Mouse (Mus musculus): ENCODE measurements around the gene Glb1.

DNA sequence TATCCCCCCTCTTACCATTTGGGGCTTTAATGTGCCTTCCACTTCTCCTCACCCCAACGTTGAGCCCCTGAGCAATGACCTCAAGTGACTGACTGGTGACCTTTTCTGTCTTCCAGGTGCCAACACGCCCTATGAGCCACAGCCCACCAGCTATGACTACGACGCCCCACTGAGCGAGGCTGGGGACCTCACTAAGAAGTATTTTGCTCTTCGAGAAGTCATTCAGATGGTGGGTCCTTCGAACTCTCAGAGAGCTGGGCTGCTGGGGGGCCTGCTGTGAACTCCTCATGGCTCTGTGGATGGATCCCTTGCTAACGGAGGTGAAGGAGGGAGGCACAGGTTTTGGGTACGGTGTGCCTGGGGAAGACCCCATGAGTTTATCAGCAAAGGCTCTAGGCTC is 42.0 kb downstream of the Glb1 start:
- no peak for TF ChIP-seq POLR2A (IDR thresholded peaks at IDR 0.05; ENCODE audit: insufficient read depth, low read depth, low read length)
- no peak for TF ChIP-seq CTCF (IDR thresholded peaks at IDR 0.05)
- TF ChIP-seq EP300 (IDR thresholded peaks at IDR 0.05; ENCODE audit: insufficient read depth, low read depth, low read length) = no peak

Data from heart, adult 2 months (tissue).